ENCODE assay signal across 23 mouse cellular contexts in the genomic region with DNA sequence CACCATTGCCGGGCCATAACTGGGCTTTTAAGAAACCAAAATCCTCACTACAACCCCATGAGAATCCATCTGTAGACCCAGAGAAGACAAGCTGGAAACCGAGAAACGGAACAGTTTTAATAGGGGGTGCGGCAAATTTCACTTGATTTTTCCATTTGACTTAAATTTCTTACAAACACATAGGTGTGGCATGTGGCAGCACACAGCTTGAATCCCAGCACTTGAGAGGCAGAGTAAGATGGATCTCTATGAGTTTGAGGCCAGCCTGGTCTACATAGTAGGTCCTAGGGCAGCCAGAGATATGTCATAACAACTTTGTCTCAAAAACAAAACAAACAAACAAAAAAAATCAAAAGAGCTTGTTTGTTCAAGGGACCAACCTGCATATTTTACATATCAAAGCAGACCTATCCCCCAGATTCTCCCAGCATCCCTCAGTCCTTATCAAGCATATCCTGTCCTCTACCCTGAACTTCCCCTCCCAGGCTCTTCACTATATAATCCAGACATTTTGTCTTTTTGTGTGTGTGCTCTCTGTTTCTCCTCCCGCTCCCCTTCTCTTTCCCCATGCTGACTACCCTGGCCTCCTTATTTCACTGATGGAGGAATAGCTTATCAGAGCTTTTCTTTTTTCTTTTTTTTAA. TPM values are rescaled to one million over a fixed set of nuclear protein-coding genes. Genes with fewer than 3 reads are reported as not detected.
DNase-seq lines count a peak whose midpoint lies in the region; ATAC-seq and TF ChIP-seq lines count a peak whose summit lies in the region.
"Had no signal": no experiment of that assay in that cellular context is flagged by ENCODE, and none has a peak within 500 bp of the region (broad histone marks: within the 10 kb centered on the region; RNA-seq: fewer than 3 reads in every experiment).

No protein-coding gene starts in this region.

- ATAC-seq in lung, embryonic 16.5 days (ENCODE audit: low read depth): no peak
- ATAC-seq in lung, postnatal 0 days: no peak
- ATAC-seq: CD4-positive, CD25-positive, alpha-beta regulatory T cell, adult 4 months; forebrain, embryonic 14.5 days; forebrain, postnatal 0 days; intestine, postnatal 0 days; Patski had no signal

- intact Hi-C loops in left cerebral cortex, postnatal 4 days (cut with DNase I): no loop called here

- TF ChIP-seq CTCF in lung, postnatal 0 days (IDR thresholded peaks at IDR 0.05): no peak
- no peak for TF ChIP-seq CTCF in ES-Bruce4 (IDR thresholded peaks at IDR 0.05; ENCODE audit: low read depth, low read length)

- no peak overlapping the region for H3K4me2 ChIP-seq in lung, embryonic 16.5 days (ENCODE audit: low read depth, low read length)
- no peak overlapping the region for H3K4me2 ChIP-seq in lung, postnatal 0 days (replicated peaks; ENCODE audit: low read depth, low read length)
- H3K4me2 ChIP-seq: embryonic facial prominence, embryonic 12.5 days; embryonic facial prominence, embryonic 15.5 days; hindbrain, embryonic 12.5 days; hindbrain, embryonic 15.5 days had no signal

- DNase-seq in lung, postnatal 0 days (ENCODE audit: low spot score): no peak
- DNase-seq in ES-E14 (ENCODE audit: low read depth, low spot score) (no peak), liver (no peak)
- no peak for DNase-seq in left cerebral cortex, postnatal 4 days
- DNase-seq: adrenal gland, adult 2 months; cerebellum, adult 11 months; cerebellum, adult 2 months; cerebellum, adult 9-11 months; cerebellum, postnatal 25 days; forebrain, postnatal 0 days; gastrocnemius, postnatal 25 days; heart, postnatal 14 days had no signal

- no peaks in the 10 kb centered on the region for H3K27me3 ChIP-seq in lung, embryonic 16.5 days (ENCODE audit: control insufficient read depth, insufficient read depth, low read depth, low read length)
- no peaks in the 10 kb centered on the region for H3K27me3 ChIP-seq in lung, postnatal 0 days (replicated peaks; ENCODE audit: insufficient read depth, low read length)
- no peaks in the 10 kb centered on the region for H3K27me3 ChIP-seq in ES-Bruce4 (ENCODE audit: control insufficient read depth, insufficient read depth, low read length, poor library complexity, severe bottlenecking)
- H3K27me3 ChIP-seq: embryonic facial prominence, embryonic 12.5 days; embryonic facial prominence, embryonic 15.5 days; heart, embryonic 12.5 days; hindbrain, embryonic 12.5 days; hindbrain, embryonic 15.5 days; Patski had no signal

- no peaks in the 10 kb centered on the region for H3K36me3 ChIP-seq in lung, embryonic 16.5 days (ENCODE audit: control insufficient read depth, insufficient read depth, low read length)
- H3K36me3 ChIP-seq in lung, postnatal 0 days (ENCODE audit: insufficient read depth, low read length): no peaks in the 10 kb centered on the region
- H3K36me3 ChIP-seq in ES-Bruce4 (ENCODE audit: control insufficient read depth, insufficient read depth, low read length, poor library complexity, severe bottlenecking) (no peaks in the 10 kb centered on the region), ES-E14 (ENCODE audit: control insufficient read depth, insufficient read depth, low read length, poor library complexity, severe bottlenecking) (no peaks in the 10 kb centered on the region)
- H3K36me3 ChIP-seq: embryonic facial prominence, embryonic 12.5 days; embryonic facial prominence, embryonic 15.5 days; heart, embryonic 12.5 days; hindbrain, embryonic 12.5 days; hindbrain, embryonic 15.5 days had no signal

- H3K9ac ChIP-seq in lung, embryonic 16.5 days (ENCODE audit: low read length): no peak overlapping the region
- no peak overlapping the region for H3K9ac ChIP-seq in lung, postnatal 0 days (replicated peaks; ENCODE audit: low read depth)
- H3K9ac ChIP-seq in ES-Bruce4 (ENCODE audit: low read depth, poor library complexity, severe bottlenecking): peak overlapping the region; percentile 4
- H3K9ac ChIP-seq in ES-E14 (ENCODE audit: insufficient read depth, low read depth, low read length, poor library complexity, severe bottlenecking): peak overlapping the region; percentile 15; the same call in 1 of the 2 replicates
- H3K9ac ChIP-seq: embryonic facial prominence, embryonic 12.5 days; embryonic facial prominence, embryonic 15.5 days; forebrain, postnatal 0 days; heart, embryonic 12.5 days; hindbrain, embryonic 12.5 days; hindbrain, embryonic 15.5 days had no signal

- H3K27ac ChIP-seq in lung, embryonic 16.5 days (ENCODE audit: low read length): peak overlapping the region; percentile 46; the same call in 1 of the 2 replicates
- H3K27ac ChIP-seq in lung, postnatal 0 days (ENCODE audit: low read length): no peak overlapping the region
- H3K27ac ChIP-seq in ES-Bruce4 (ENCODE audit: insufficient read depth, low read length): peak overlapping the region; percentile 82
- peak overlapping the region; percentile 83; the same call in 1 of the 2 replicates for H3K27ac ChIP-seq in ES-E14 (ENCODE audit: insufficient read depth, low read depth, low read length, poor library complexity, severe bottlenecking)
- H3K27ac ChIP-seq: embryonic facial prominence, embryonic 12.5 days; embryonic facial prominence, embryonic 15.5 days; hindbrain, embryonic 12.5 days; hindbrain, embryonic 15.5 days had no signal

- no peaks in the 10 kb centered on the region; the same call in 1 of the 2 replicates for H3K9me3 ChIP-seq in lung, embryonic 16.5 days (ENCODE audit: control insufficient read depth, low read length)
- no peaks in the 10 kb centered on the region for H3K9me3 ChIP-seq in lung, postnatal 0 days (ENCODE audit: low read length)
- no peaks in the 10 kb centered on the region for H3K9me3 ChIP-seq in ES-Bruce4 (replicated peaks; ENCODE audit: control insufficient read depth, insufficient read depth, low read length, poor library complexity, severe bottlenecking)
- H3K9me3 ChIP-seq in ES-E14 (ENCODE audit: control insufficient read depth, insufficient read depth, low read depth, low read length): no peaks in the 10 kb centered on the region
- H3K9me3 ChIP-seq: embryonic facial prominence, embryonic 12.5 days; embryonic facial prominence, embryonic 15.5 days; hindbrain, embryonic 12.5 days; hindbrain, embryonic 15.5 days had no signal

- TF ChIP-seq POLR2A in ES-Bruce4 (IDR thresholded peaks at IDR 0.05; ENCODE audit: insufficient read depth, low read length): no peak

- H3K4me3 ChIP-seq in lung, embryonic 16.5 days (ENCODE audit: low read length): no peak overlapping the region
- H3K4me3 ChIP-seq in lung, postnatal 0 days (ENCODE audit: low read depth, low read length): no peak overlapping the region
- H3K4me3 ChIP-seq in ES-Bruce4 (ENCODE audit: low read depth, low read length) (no peak overlapping the region), ES-E14 (ENCODE audit: insufficient read depth in 1 of 2, low read depth in 1 of 2, low read length in 2 of 2, poor library complexity in 1 of 2, severe bottlenecking in 1 of 2) (no peak overlapping the region; a peak in 1 of 4 replicates)
- H3K4me3 ChIP-seq: embryonic facial prominence, embryonic 12.5 days; embryonic facial prominence, embryonic 15.5 days; heart, embryonic 12.5 days; hindbrain, embryonic 12.5 days; hindbrain, embryonic 15.5 days had no signal

- in situ Hi-C loops in ES-E14 (cut with MboI; ENCODE audit: low sequenced_read_pairs in 2 of 2, unreplicated experiment in 2 of 2): no loop called here

- 97% methylated on average over 5 of the region's 5 CpGs for WGBS in lung, embryonic 16.5 days
- 97% methylated on average over 5 of the region's 5 CpGs for whole genome bisulfite sequencing in lung, postnatal 0 days

- TF ChIP-seq EP300 in lung, postnatal 0 days (IDR thresholded peaks at IDR 0.05): no peak
- no peak for TF ChIP-seq EP300 in ES-Bruce4 (IDR thresholded peaks at IDR 0.05; ENCODE audit: insufficient read depth, low read depth, low read length)

- peaks cover 3% of the 10 kb centered on the region for H3K4me1 ChIP-seq in lung, embryonic 16.5 days (replicated peaks; ENCODE audit: control insufficient read depth, insufficient read depth, low read length)
- H3K4me1 ChIP-seq in lung, postnatal 0 days (ENCODE audit: insufficient read depth, low read depth, low read length): no peaks in the 10 kb centered on the region
- H3K4me1 ChIP-seq in ES-Bruce4 (ENCODE audit: control insufficient read depth, insufficient read depth, low read length) (peaks cover 3% of the 10 kb centered on the region), ES-E14 (ENCODE audit: control insufficient read depth in 2 of 2, insufficient read depth in 2 of 2, low read length in 2 of 2, poor library complexity in 1 of 2) (peaks cover 2 to 33% of the 10 kb centered on the region in 2 experiments; a peak in 3 of 4 replicates)
- H3K4me1 ChIP-seq: embryonic facial prominence, embryonic 12.5 days; embryonic facial prominence, embryonic 15.5 days; hindbrain, embryonic 15.5 days had no signal

TF ChIP-seq in ES-E14, 5 proteins besides CTCF, POLR2A, EP300 and RAD21 (continues in another document):
- TF ChIP-seq ZC3H11A (IDR thresholded peaks at IDR 0.05; ENCODE audit: borderline replicate concordance, low read depth, low read length) (no peak), ZNF384 (IDR thresholded peaks at IDR 0.05; ENCODE audit: low read depth, low read length) (no peak)

RNA-seq across cellular contexts. Expression of a gene that starts 12.4 kb away (rescaled TPM):
- 31.2 and 32.6 TPM in 2 replicates for polyA plus RNA-seq in lung, embryonic 16.5 days (2015; fragmentation: Nextera tagmentation; extraction: Ambion mirVana)
- 21.4 and 25.5 TPM in 2 replicates for polyA plus RNA-seq in lung, postnatal 0 days (2015; fragmentation: Nextera tagmentation; extraction: Ambion mirVana)
- 49.8 and 52.0 TPM in 2 replicates for polyA plus RNA-seq in ES-Bruce4 (2011; ENCODE audit: insufficient read depth, insufficient read length, low read depth, missing spikeins)
- 39.7 and 49.8 TPM in 2 replicates for total RNA-seq in ES-E14 (2012; rRNA removed)
- total RNA-seq in left cerebral cortex, postnatal 4 days (2021): 10 to 100 TPM; 88.1 to 89.5 TPM

RNA-seq across cellular contexts. Expression of a gene that starts 32.6 kb away (rescaled TPM):
- 3.8 and 5.0 TPM in 2 replicates for polyA plus RNA-seq in lung, embryonic 16.5 days (2015; fragmentation: Nextera tagmentation; extraction: Ambion mirVana)
- 5.7 and 6.2 TPM in 2 replicates for polyA plus RNA-seq in lung, postnatal 0 days (2015; fragmentation: Nextera tagmentation; extraction: Ambion mirVana)
- polyA plus RNA-seq in ES-Bruce4 (2011; ENCODE audit: insufficient read depth, insufficient read length, low read depth, missing spikeins): 0.36 and 1.1 TPM in 2 replicates
- 11.6 TPM in 2 replicates for total RNA-seq in ES-E14 (2012; rRNA removed)
- under 1 TPM; 0.46 to 0.74 TPM for total RNA-seq in left cerebral cortex, postnatal 4 days (2021)

RNA-seq across cellular contexts. Expression of a gene that starts 43.9 kb away (rescaled TPM):
- polyA plus RNA-seq in lung, embryonic 16.5 days (2015; fragmentation: Nextera tagmentation; extraction: Ambion mirVana): 581 and 621 TPM in 2 replicates
- polyA plus RNA-seq in lung, postnatal 0 days (2015; fragmentation: Nextera tagmentation; extraction: Ambion mirVana): 259 and 268 TPM in 2 replicates
- 200 and 218 TPM in 2 replicates for polyA plus RNA-seq in ES-Bruce4 (2011; ENCODE audit: insufficient read depth, insufficient read length, low read depth, missing spikeins)
- total RNA-seq in ES-E14 (2012; rRNA removed): 192 and 294 TPM in 2 replicates
- total RNA-seq in left cerebral cortex, postnatal 4 days (2021): 10 to 100 TPM; 35.4 to 44.5 TPM

RNA-seq across cellular contexts. Expression of a gene that starts 58.5 kb away (rescaled TPM):
- polyA plus RNA-seq in lung, embryonic 16.5 days (2015; fragmentation: Nextera tagmentation; extraction: Ambion mirVana): 79.1 and 79.3 TPM in 2 replicates
- polyA plus RNA-seq in lung, postnatal 0 days (2015; fragmentation: Nextera tagmentation; extraction: Ambion mirVana): 58.7 and 62.4 TPM in 2 replicates
- polyA plus RNA-seq in ES-Bruce4 (2011; ENCODE audit: insufficient read depth, insufficient read length, low read depth, missing spikeins): 36.5 and 38.7 TPM in 2 replicates
- total RNA-seq in ES-E14 (2012; rRNA removed): 27.8 and 36.7 TPM in 2 replicates
- 10 to 100 TPM; 55.6 to 58.9 TPM for total RNA-seq in left cerebral cortex, postnatal 4 days (2021)

Comparison
In these comparisons a context has a peak if more than half of its experiments do, and no peak if none do; other contexts are left out.
1. H3K9ac ChIP-seq: peak in ES-Bruce4 (single experiment) and ES-E14 (single experiment); none in lung, embryonic 16.5 days (single experiment) and lung, postnatal 0 days (single experiment).